8 mouse cellular contexts compared by ENCODE assay signal in the genomic region with DNA sequence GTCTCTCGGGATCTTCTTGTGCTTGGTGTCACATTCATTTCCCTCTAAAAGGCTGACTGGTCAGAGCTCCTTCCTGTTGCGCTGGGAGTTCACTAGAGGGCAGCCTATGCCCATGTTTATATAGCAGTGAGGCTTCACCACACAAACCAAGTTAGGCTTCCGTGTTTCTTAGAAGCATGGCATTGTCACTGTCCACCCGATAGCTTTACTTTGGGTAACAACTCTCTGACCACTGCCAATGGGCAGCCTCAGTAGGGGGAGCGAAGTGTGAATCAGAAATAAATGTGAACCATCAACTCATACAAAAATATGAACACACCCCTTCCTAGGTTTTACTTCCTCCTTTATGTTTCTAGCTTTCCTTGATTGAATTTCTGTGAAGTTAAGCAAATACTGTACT. TPM values are rescaled to one million over a fixed set of nuclear protein-coding genes. Genes with fewer than 3 reads are reported as not detected.
DNase-seq lines count a peak whose midpoint lies in the region; ATAC-seq lines count a peak whose summit lies in the region.

No protein-coding gene starts in this region.

- H3K4me3 ChIP-seq in forebrain, embryonic 15.5 days, result no peak overlapping the region
- no peak overlapping the region for H3K4me3 ChIP-seq in lung, embryonic 16.5 days (ENCODE audit: low read length)

- H3K4me2 ChIP-seq in forebrain, embryonic 15.5 days (replicated peaks), result no peak overlapping the region
- no peak overlapping the region; the same call in 1 of the 2 replicates for H3K4me2 ChIP-seq in lung, embryonic 16.5 days (ENCODE audit: low read depth, low read length)

- peaks cover 24% of the 10 kb centered on the region for H3K36me3 ChIP-seq in forebrain, embryonic 15.5 days
- peaks cover 3% of the 10 kb centered on the region; the same call in 1 of the 2 replicates for H3K36me3 ChIP-seq in lung, embryonic 16.5 days (ENCODE audit: control insufficient read depth, insufficient read depth, low read length)

- H3K27ac ChIP-seq in forebrain, embryonic 15.5 days (replicated peaks), result no peak overlapping the region
- H3K27ac ChIP-seq in lung, embryonic 16.5 days (ENCODE audit: low read length), result no peak overlapping the region

- H3K9me3 ChIP-seq in forebrain, embryonic 15.5 days, result no peaks in the 10 kb centered on the region
- no peaks in the 10 kb centered on the region for H3K9me3 ChIP-seq in lung, embryonic 16.5 days (ENCODE audit: control insufficient read depth, low read length)

- 9% methylated on average over 5 of the region's 5 CpGs for WGBS in forebrain, embryonic 15.5 days
- WGBS in lung, embryonic 16.5 days, result 13% methylated on average over 5 of the region's 5 CpGs

- H3K27me3 ChIP-seq in forebrain, embryonic 15.5 days, result no peaks in the 10 kb centered on the region
- H3K27me3 ChIP-seq in lung, embryonic 16.5 days (ENCODE audit: control insufficient read depth, insufficient read depth, low read depth, low read length), result no peaks in the 10 kb centered on the region

- peak; percentile 85 for ATAC-seq in forebrain, embryonic 15.5 days (replicated peaks)
- peak; percentile 77 to 88 for ATAC-seq in hematopoietic stem cell, adult 5-6 weeks (replicated peaks in 1 of 2; ENCODE audit: insufficient read depth in 1 of 2, low FRiP score in 2 of 2, low TSS enrichment in 1 of 2, low read depth in 1 of 2, poor library complexity in 2 of 2, severe bottlenecking in 2 of 2)
- peak; percentile 81; the same call in 1 of the 2 replicates for ATAC-seq in lung, embryonic 16.5 days (ENCODE audit: low read depth)

- peak; percentile 16 for DNase-seq in MEL-GATA-1-ER (ENCODE audit: extremely low read depth, low read depth)
- peak; percentile 58 for DNase-seq in c-Kit-positive CD71-positive TER-119-positive erythroid progenitor cells, embryonic 14.5 days (ENCODE audit: low spot score)
- DNase-seq in layer of hippocampus, adult 18-20 months (ENCODE audit: low spot score in 2 of 2), result peak; percentile 66 to 82
- DNase-seq in ovary, postnatal 14 days (ENCODE audit: low spot score), result peak; percentile 45
- DNase-seq in thymus, postnatal 10 days (ENCODE audit: low spot score in 2 of 2), result peak; percentile 34 to 63

- no peaks in the 10 kb centered on the region for H3K4me1 ChIP-seq in forebrain, embryonic 15.5 days
- H3K4me1 ChIP-seq in lung, embryonic 16.5 days (replicated peaks; ENCODE audit: control insufficient read depth, insufficient read depth, low read length), result no peaks in the 10 kb centered on the region

- no peak overlapping the region for H3K9ac ChIP-seq in forebrain, embryonic 15.5 days (replicated peaks)
- H3K9ac ChIP-seq in lung, embryonic 16.5 days (ENCODE audit: low read length), result no peak overlapping the region

RNA-seq across cellular contexts. Expression of gene Psmg4, which starts 24.8 kb away (rescaled TPM):
- 97.3 and 105 TPM in 2 replicates for polyA plus RNA-seq in forebrain, embryonic 15.5 days (2015; fragmentation: Nextera tagmentation; extraction: Ambion mirVana)
- 197 and 238 TPM in 2 replicates for total RNA-seq in hematopoietic stem cell, adult 5-6 weeks (2017)
- total RNA-seq in layer of hippocampus, adult 18-20 months (2021), result 10 to 100 TPM; 24.9 to 29.2 TPM
- 64.5 and 67.3 TPM in 2 replicates for polyA plus RNA-seq in lung, embryonic 16.5 days (2015; fragmentation: Nextera tagmentation; extraction: Ambion mirVana)

RNA-seq across cellular contexts. Expression of gene Tubb2b, which starts 57.3 kb away (rescaled TPM):
- 920 and 926 TPM in 2 replicates for polyA plus RNA-seq in forebrain, embryonic 15.5 days (2015; fragmentation: Nextera tagmentation; extraction: Ambion mirVana)
- 0.25 TPM in 1 of 2 replicates, not detected in the other for total RNA-seq in hematopoietic stem cell, adult 5-6 weeks (2017)
- total RNA-seq in layer of hippocampus, adult 18-20 months (2021), result 100 to 1,000 TPM; 192 to 215 TPM
- 18.9 and 19.4 TPM in 2 replicates for polyA plus RNA-seq in lung, embryonic 16.5 days (2015; fragmentation: Nextera tagmentation; extraction: Ambion mirVana)

Comparison
In these comparisons a context has a peak if more than half of its experiments do, and no peak if none do; other contexts are left out.
1. DNase-seq: peak in every context shown above with its lines; median percentile 74 in layer of hippocampus, adult 18-20 months; 58 in c-Kit-positive CD71-positive TER-119-positive erythroid progenitor cells, embryonic 14.5 days; 48 in thymus, postnatal 10 days; 45 in ovary, postnatal 14 days; 16 in MEL-GATA-1-ER.
2. RNA of gene Tubb2b, which starts 57.3 kb away (total RNA-seq): 192 to 215 TPM in layer of hippocampus, adult 18-20 months; 0.25 TPM in hematopoietic stem cell, adult 5-6 weeks; every median in the first group is over 100 times any median in the second.
3. Peak in every context shown above with its lines, with median percentiles within 50 percentile points of each other: ATAC-seq.